Comparison of ENCODE assay signal across 14 mouse cellular contexts in genomic region chr1:42262606-42263005, GRCm38 (mm10).
DNase-seq lines count a peak whose midpoint lies in the region; ATAC-seq and TF ChIP-seq lines count a peak whose summit lies in the region.
"Had no signal": no experiment of that assay in that cellular context is flagged by ENCODE, and none has a peak within 500 bp of the region (broad histone marks: within the 10 kb centered on the region; RNA-seq: fewer than 3 reads in every experiment).

No protein-coding gene starts in this region.

- no peaks in the 10 kb centered on the region for H3K9me3 ChIP-seq in forebrain, embryonic 11.5 days (ENCODE audit: control insufficient read depth, low read length)
- H3K9me3 ChIP-seq in hindbrain, embryonic 10.5 days, result no peaks in the 10 kb centered on the region
- no peaks in the 10 kb centered on the region for H3K9me3 ChIP-seq in midbrain, embryonic 14.5 days (ENCODE audit: control insufficient read depth, low read length)
- H3K9me3 ChIP-seq in heart, embryonic 12.5 days (replicated peaks), result no peaks in the 10 kb centered on the region
- H3K9me3 ChIP-seq: liver, embryonic 15.5 days; neural tube, embryonic 13.5 days had no signal

- peak overlapping the region; percentile 1; the same call in 1 of the 2 replicates for H3K9ac ChIP-seq in forebrain, embryonic 11.5 days (ENCODE audit: low read length)
- H3K9ac ChIP-seq in midbrain, embryonic 14.5 days (replicated peaks; ENCODE audit: low read length), result peak overlapping the region; percentile 21; the same call in 1 of the 2 replicates
- no peak overlapping the region for H3K9ac ChIP-seq in heart, embryonic 12.5 days
- H3K9ac ChIP-seq: liver, embryonic 15.5 days had no signal

- peaks cover 13% of the 10 kb centered on the region; the same call in 1 of the 2 replicates for H3K4me1 ChIP-seq in forebrain, embryonic 11.5 days (replicated peaks; ENCODE audit: control insufficient read depth, insufficient read depth, low read length)
- H3K4me1 ChIP-seq in hindbrain, embryonic 10.5 days (replicated peaks), result peaks cover 56% of the 10 kb centered on the region
- H3K4me1 ChIP-seq in midbrain, embryonic 14.5 days (ENCODE audit: control insufficient read depth, insufficient read depth, low read length), result peaks cover 47% of the 10 kb centered on the region
- peaks cover 11% of the 10 kb centered on the region for H3K4me1 ChIP-seq in heart, embryonic 12.5 days (replicated peaks)
- H3K4me1 ChIP-seq: liver, embryonic 15.5 days; megakaryocyte, embryonic 14.5 days had no signal

- H3K4me2 ChIP-seq in forebrain, embryonic 11.5 days (ENCODE audit: low read depth, low read length, severe bottlenecking), result peak overlapping the region; percentile 45; the same call in 1 of the 2 replicates
- peak overlapping the region; percentile 64 for H3K4me2 ChIP-seq in midbrain, embryonic 14.5 days (ENCODE audit: low read length)
- H3K4me2 ChIP-seq in heart, embryonic 12.5 days, result no peak overlapping the region

- peak overlapping the region; percentile 1; the same call in 1 of the 2 replicates for H3K4me3 ChIP-seq in layer of hippocampus, adult 2 months
- no peak overlapping the region for H3K4me3 ChIP-seq in forebrain, embryonic 11.5 days (ENCODE audit: low read depth, low read length)
- peak overlapping the region; percentile 48; the same call in 1 of the 2 replicates for H3K4me3 ChIP-seq in hindbrain, embryonic 10.5 days
- H3K4me3 ChIP-seq in midbrain, embryonic 14.5 days (replicated peaks; ENCODE audit: low read depth, low read length), result peak overlapping the region; percentile 34; the same call in 1 of the 2 replicates
- no peak overlapping the region for H3K4me3 ChIP-seq in heart, embryonic 12.5 days
- H3K4me3 ChIP-seq: heart, adult 2 months; liver, embryonic 15.5 days; megakaryocyte, embryonic 14.5 days had no signal

- H3K27me3 ChIP-seq in forebrain, embryonic 11.5 days (ENCODE audit: control insufficient read depth, insufficient read depth, low read length), result no peaks in the 10 kb centered on the region
- no peaks in the 10 kb centered on the region; the same call in 1 of the 2 replicates for H3K27me3 ChIP-seq in hindbrain, embryonic 10.5 days (ENCODE audit: insufficient read depth, poor library complexity, severe bottlenecking)
- no peaks in the 10 kb centered on the region for H3K27me3 ChIP-seq in midbrain, embryonic 14.5 days (ENCODE audit: control insufficient read depth, insufficient read depth, low read length)
- no peaks in the 10 kb centered on the region for H3K27me3 ChIP-seq in heart, embryonic 12.5 days (replicated peaks)
- H3K27me3 ChIP-seq: liver, embryonic 15.5 days; megakaryocyte, embryonic 14.5 days; neural tube, embryonic 13.5 days had no signal

- no peaks in the 10 kb centered on the region for H3K36me3 ChIP-seq in forebrain, embryonic 11.5 days (ENCODE audit: control insufficient read depth, insufficient read depth, low read length)
- H3K36me3 ChIP-seq in hindbrain, embryonic 10.5 days, result no peaks in the 10 kb centered on the region
- H3K36me3 ChIP-seq in midbrain, embryonic 14.5 days (ENCODE audit: control insufficient read depth, insufficient read depth, low read length), result no peaks in the 10 kb centered on the region
- H3K36me3 ChIP-seq in heart, embryonic 12.5 days, result no peaks in the 10 kb centered on the region
- H3K36me3 ChIP-seq: liver, embryonic 15.5 days; neural tube, embryonic 13.5 days had no signal

- peak overlapping the region; percentile 95; the same call in 1 of the 2 replicates for H3K27ac ChIP-seq in layer of hippocampus, adult 2 months
- no peak overlapping the region for H3K27ac ChIP-seq in forebrain, embryonic 11.5 days (ENCODE audit: low read depth, low read length)
- H3K27ac ChIP-seq in hindbrain, embryonic 10.5 days, result peak overlapping the region; percentile 73
- peak overlapping the region; percentile 81 for H3K27ac ChIP-seq in midbrain, embryonic 14.5 days (replicated peaks; ENCODE audit: low read depth, low read length)
- H3K27ac ChIP-seq in heart, embryonic 12.5 days (ENCODE audit: poor library complexity, severe bottlenecking), result no peak overlapping the region
- H3K27ac ChIP-seq: heart, adult 2 months; liver, embryonic 15.5 days had no signal

- 52% methylated on average over 5 of the region's 5 CpGs for WGBS in forebrain, embryonic 11.5 days
- WGBS in hindbrain, embryonic 10.5 days, result 36% methylated on average over 5 of the region's 5 CpGs
- 27% methylated on average over 5 of the region's 5 CpGs for WGBS in midbrain, embryonic 14.5 days
- 65% methylated on average over 5 of the region's 5 CpGs for WGBS in heart, embryonic 12.5 days

- TF ChIP-seq CTCF in layer of hippocampus, adult 2 months (conservative IDR thresholded peaks at IDR 0.05), result no peak

- no peak for ATAC-seq in forebrain, embryonic 11.5 days (replicated peaks; ENCODE audit: low FRiP score)
- no peak for ATAC-seq in midbrain, embryonic 14.5 days (ENCODE audit: low FRiP score, low TSS enrichment)
- no peak for ATAC-seq in heart, embryonic 12.5 days (ENCODE audit: insufficient number of reproducible peaks, low FRiP score)
- no peak for ATAC-seq in erythroid progenitor cell, adult 5-6 weeks (replicated peaks; ENCODE audit: low FRiP score, poor library complexity, severe bottlenecking)

- DNase-seq in layer of hippocampus, adult 2 months (ENCODE audit: low spot score in 2 of 2), result no peak
- no peak for DNase-seq in layer of hippocampus, adult 8-10 months (ENCODE audit: low spot score in 2 of 2)
- DNase-seq in forebrain, embryonic 11.5 days (ENCODE audit: low spot score), result no peak
- no peak for DNase-seq in hindbrain, embryonic 10.5 days (ENCODE audit: low spot score)
- peak; percentile 58 for DNase-seq in midbrain, embryonic 14.5 days
- DNase-seq: cerebellum, adult 8-10 months; heart, adult 2 months; heart, postnatal 4 days; thymus, postnatal 4 days had no signal

Comparison
In these comparisons a context has a peak if more than half of its experiments do, and no peak if none do; other contexts are left out.
1. H3K27ac ChIP-seq: peak in layer of hippocampus, adult 2 months (single experiment), hindbrain, embryonic 10.5 days (single experiment) and midbrain, embryonic 14.5 days (single experiment); none in forebrain, embryonic 11.5 days (single experiment) and heart, embryonic 12.5 days (single experiment).
2. H3K4me3 ChIP-seq: peak in layer of hippocampus, adult 2 months (single experiment), hindbrain, embryonic 10.5 days (single experiment) and midbrain, embryonic 14.5 days (single experiment); none in forebrain, embryonic 11.5 days (single experiment) and heart, embryonic 12.5 days (single experiment).